Mouse (Mus musculus) left cerebral cortex, postnatal 25 days (tissue): Measurements from ENCODE around the gene Ugt2a1. TPM values are rescaled to one million over a fixed set of nuclear protein-coding genes. Genes with fewer than 3 reads are reported as not detected.
"Not testable (repeated sequence)": the region's sequence is repeated elsewhere in the genome, so short reads cannot be mapped to it uniquely, and the experiment has no call there.

Experiments
- DNase-seq, 2 experiments: peaks; one replicate each; pipeline ENCODE4 v3.0.0; 2022; ENCODE audit warnings: low spot score in 2 of 2, mixed read lengths in 1 of 2
- intact Hi-C: fragments of 180-260 bp; cut with DNase I; formaldehyde crosslinking; loops from one replicate; pipeline ENCODE4 v1.15.1; 2025
- total RNA-seq, 2 experiments: library from RNA; stranded (reverse); gene quantifications; 2 replicates each; pipeline ENCODE4 v1.2.3; 2021

Gene Ugt2a1
- total RNA-seq = not detected

DNA sequence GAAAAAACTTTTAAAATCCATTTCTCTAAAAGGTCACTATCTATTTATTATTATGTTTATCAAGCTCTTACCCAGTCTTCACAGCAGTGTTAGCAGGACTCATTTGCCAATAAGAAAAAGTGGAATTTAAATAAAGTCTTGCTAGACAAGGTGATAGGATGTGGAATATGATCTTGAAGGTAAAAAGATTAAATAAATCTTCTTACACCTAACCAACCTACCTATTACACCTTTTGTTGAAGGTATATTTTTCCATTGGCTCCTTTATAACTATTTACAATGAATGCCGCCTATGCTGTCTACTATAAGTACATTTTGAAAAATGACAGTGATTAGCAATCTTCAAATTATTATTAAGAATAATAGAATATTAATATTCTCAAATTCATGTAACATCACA, at the start of gene Ugt2a1:
Ugt2a1 (minus strand) TSS at position 101 of the 400 bp plus-strand sequence.
- intact Hi-C loops = no loop called here
- no peak for DNase-seq

- no peak for DNase-seq
- intact Hi-C loops = no loop called here
These were observed 47.4 kb upstream of the Ugt2a1 start, which contains the start of gene Sult1b1 for GRCm38 (mm10) chr5:87538111-87538510. Sult1b1 (minus strand) TSS chr5:87538195.

- no peak for DNase-seq
- intact Hi-C loops = no loop called here
These were observed 45.4 kb upstream of the Ugt2a1 start for GRCm38 (mm10) chr5:87535994-87536644.

DNA sequence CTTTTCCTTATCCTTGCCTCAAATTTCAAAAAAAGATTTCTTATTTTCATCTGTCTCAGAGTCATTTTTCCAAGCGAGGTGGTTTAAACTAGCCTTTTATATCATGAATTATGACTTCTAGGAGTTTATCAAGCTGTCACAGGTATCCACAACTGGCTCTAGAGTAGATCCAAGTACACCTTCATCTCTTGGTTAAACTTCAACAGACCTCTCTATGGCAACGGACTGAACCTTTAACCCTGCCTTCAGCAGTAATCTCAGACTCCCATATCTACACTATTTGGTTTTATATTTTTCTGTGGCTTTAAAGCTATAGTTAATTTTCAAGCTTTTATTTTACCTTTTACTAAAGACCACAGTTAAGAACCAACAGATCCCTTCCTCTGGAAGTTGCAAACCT, 41.6 kb upstream of the Ugt2a1 start:
- DNase-seq = no peak
- intact Hi-C loops = no loop called here

- DNase-seq, intact Hi-C loops: not testable (repeated sequence)
These were observed 32.9 kb upstream of the Ugt2a1 start for GRCm38 (mm10) chr5:87523561-87523960.

- intact Hi-C loops = no loop called here
- DNase-seq = peak in 1 of 2 experiments; percentile 7
These were observed 15.2 kb upstream of the Ugt2a1 start for GRCm38 (mm10) chr5:87505776-87506458.

DNA sequence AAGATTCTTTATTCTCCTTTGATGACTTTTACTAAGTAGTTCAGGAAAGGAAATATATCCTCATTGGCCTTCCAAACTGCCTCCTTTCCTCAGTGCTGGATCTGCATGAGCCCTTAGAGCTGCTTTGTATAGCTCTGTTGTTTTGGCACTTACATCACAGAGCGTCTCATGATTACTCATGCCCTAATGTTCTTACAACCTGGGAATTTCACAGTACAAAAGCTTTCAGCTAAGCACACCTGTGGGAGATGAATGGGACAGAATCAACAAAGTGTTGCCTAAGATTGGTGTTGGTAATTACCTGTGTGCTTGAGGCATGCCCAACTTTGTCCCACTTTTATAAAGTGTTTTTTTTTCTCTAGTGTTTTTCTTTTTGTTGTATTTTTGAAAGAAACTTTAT, 12.0 kb upstream of the Ugt2a1 start:
- no peak for DNase-seq
- intact Hi-C loops = no loop called here

DNA sequence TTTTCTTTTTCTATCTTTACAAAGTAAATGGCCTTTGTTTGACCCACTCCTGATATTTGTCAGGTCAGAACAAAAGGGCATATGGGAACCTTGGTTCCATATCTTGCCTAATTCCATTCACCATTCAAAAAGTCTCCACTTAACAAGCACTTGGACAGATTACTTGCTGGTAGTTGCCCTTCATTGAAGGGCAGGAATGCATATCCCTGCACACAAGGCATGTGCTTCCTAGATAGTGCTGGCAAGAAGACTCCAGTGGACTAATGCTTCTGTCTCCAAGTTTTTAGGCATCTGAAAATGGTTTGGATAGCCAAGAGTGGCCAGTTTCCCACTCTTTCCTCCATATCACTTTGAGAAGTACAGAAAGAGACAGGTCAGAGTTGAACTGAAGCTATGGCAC, 8.7 kb upstream of the Ugt2a1 start:
- DNase-seq = no peak
- intact Hi-C loops = no loop called here

GRCm38 (mm10) chr5:87498936-87499335, 8.3 kb upstream of the Ugt2a1 start:
- no peak for DNase-seq
- intact Hi-C loops = no loop called here

DNA sequence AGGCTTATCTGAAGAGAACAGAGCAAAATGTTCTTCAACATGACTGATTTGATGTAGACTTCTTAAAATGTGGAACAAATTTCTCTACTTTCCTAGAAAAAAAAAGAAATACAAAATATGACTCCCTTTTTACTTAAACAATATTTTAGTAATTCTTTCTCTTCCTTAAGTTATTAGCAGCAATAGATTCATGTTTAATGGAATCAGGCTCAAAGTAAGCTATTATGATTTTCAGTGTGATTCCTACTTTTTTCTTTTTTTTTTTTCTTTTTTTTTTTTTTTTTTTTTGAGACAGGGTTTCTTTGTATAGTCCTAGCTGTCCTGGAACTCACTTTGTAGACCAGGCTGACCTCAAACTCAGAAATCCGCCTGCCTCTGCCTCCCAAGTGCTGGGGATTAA, 4.0 kb downstream of the Ugt2a1 start, which contains the start of gene Gm43638:
Gm43638 (minus strand) TSS at position 101 of the 400 bp plus-strand sequence.
- DNase-seq, intact Hi-C loops: not testable (repeated sequence)

DNA sequence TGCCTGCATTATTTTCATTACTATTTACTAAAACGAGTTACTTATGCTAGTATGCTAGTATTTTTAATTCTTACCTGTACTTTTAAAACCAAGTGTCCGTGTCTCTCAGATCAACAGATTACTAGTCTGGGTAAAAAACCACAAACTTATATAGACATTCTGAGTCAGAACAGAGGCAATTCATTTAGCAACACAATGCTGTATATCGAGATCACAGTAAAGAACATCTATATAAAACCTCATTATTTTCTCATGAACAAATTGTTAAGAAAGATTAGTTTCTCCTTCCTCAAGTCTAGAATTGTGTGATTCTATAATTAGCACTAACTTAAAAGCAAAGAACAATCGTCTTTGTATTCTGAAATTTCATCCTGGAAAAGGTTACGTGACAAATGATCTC, 8.5 kb downstream of the Ugt2a1 start, which contains the start of gene Ugt2a2:
Ugt2a2 (minus strand) TSS at position 101 of the 400 bp plus-strand sequence.
- intact Hi-C loops = no loop called here

DNA sequence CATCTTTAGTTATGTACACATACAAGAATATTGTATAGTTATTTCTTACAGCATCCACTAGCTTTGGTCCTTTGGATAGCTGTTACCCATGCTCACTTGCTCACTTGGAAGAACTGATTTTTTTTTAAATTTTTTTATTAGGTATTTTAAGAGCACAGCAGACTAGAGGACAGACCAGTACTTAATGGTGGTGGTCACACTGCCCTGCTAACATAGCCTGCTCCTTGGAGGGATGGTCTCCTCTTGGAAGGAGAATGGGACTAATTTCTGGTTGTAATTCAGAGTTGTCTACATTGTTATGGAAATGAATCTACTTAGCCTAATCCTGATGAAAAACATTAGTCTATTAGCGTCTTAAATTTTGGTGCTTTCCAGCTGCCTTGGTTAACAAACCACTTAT, 31.9 kb downstream of the Ugt2a1 start:
- intact Hi-C loops = no loop called here
- DNase-seq = no peak

More for the DNA sequence above, 8.5 kb downstream of the Ugt2a1 start, which contains the start of gene Ugt2a2:
- no peak for DNase-seq

DNA sequence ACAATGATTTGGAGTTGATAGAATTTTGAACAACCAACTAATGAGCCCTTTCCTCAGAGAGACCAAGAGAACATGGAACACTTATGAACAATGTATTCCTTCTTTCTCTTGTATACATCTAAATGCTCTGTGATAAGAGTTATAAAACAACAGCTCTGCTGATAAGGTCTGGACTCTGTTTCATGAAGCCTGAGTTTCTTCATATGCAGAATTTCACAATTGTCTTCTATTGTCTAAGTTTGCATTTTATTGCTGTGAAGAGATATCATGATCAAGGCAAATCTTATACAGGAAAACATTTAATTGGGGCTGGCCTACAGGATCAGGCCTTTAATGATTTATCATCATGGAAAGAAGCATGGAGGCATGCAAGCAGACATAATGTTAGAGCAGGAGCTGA, 33.0 kb downstream of the Ugt2a1 start:
- DNase-seq = no peak
- intact Hi-C loops = no loop called here

DNA sequence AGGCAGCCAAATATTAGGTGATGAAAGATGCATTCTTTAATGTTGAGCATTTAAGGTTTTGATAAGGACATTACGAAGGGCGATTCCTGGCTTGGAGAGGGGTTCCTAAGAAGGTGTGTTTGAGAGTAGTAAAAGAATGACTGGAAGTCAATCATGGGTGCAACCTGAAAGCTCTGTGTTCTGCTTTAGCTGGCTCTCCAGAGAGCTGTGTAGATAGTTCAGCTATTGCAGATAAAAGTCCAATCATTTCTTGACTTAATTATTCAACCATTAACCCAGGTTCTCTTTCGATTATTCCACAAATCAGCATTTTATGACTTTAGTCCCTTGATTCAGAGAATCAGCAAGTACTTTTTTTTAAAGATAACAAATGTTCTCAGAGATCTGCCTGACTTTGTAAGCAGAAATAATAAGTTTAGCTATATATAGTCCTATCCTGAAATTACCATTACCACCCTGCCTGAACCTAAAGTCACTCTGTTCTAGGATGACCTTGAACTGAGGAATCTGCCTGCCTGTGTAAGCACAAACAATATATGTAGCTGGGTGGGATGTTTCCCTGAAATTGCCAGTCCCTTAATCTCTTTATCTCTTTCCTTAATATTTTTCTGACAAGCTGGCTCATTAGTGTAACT, 34.3 kb downstream of the Ugt2a1 start:
- DNase-seq = no peak
- intact Hi-C loops = no loop called here

- DNase-seq = no peak
- intact Hi-C loops = no loop called here
These were observed 35.2 kb downstream of the Ugt2a1 start for GRCm38 (mm10) chr5:87455519-87455918.

- intact Hi-C loops = not testable (repeated sequence)
These were observed 38.2 kb downstream of the Ugt2a1 start for GRCm38 (mm10) chr5:87452514-87452913.

GRCm38 (mm10) chr5:87436264-87436663, 54.4 kb downstream of the Ugt2a1 start:
- DNase-seq = peak; percentile 20 to 30
- intact Hi-C loops = loop anchor here (1.0 to 5.0 kb wide), 2 partner anchors 550 to 584 kb away; no protein-coding TSS in a partner anchor

More at GRCm38 (mm10) chr5:87452514-87452913, 38.2 kb downstream of the Ugt2a1 start:
- not testable (repeated sequence) for DNase-seq

- intact Hi-C loops = no loop called here
These were observed 65.0 kb downstream of the Ugt2a1 start for GRCm38 (mm10) chr5:87425676-87426075.

DNA sequence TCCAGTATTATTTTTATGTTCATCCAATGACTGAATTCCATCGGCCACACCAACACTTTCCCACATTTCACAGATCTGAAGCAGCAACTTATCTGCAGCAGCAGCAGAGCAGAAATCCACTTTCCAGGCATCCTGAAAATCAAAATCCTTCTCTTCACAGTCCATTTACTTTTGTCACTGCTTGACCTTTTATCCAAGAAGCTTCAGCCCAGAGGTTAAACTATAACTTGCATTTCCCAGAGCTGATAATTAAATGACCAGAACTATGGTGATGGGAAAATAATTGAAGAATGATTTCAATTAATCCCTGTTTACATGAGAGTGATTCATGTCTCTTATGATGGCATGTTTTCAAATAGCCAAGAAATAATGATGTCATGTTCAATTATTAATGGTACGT, 66.6 kb downstream of the Ugt2a1 start, which contains the start of gene Ugt2b38:
Ugt2b38 (minus strand) TSS at position 163 of the 400 bp plus-strand sequence.
- intact Hi-C loops, DNase-seq: not testable (repeated sequence)

More at GRCm38 (mm10) chr5:87425676-87426075, 65.0 kb downstream of the Ugt2a1 start:
- no peak for DNase-seq
